Mouse (Mus musculus) MEL (cell line): ENCODE measurements around the gene Gldc.

ENCODE experiments used
- CTCF ChIP-seq, 3 experiments: IDR thresholded peaks in 2 of 3; conservative IDR thresholded peaks in 1 of 3; 2 replicates each; pipeline ENCODE4 v1.5.1; 2011 to 2012; ENCODE audit warnings: low read length in 3 of 3, low read depth in 2 of 3, mild to moderate bottlenecking in 2 of 3, improper control_type of control experiment in 1 of 3, inconsistent platforms in 1 of 3, mixed read lengths in 1 of 3, moderate library complexity in 1 of 3; ENCODE audit not compliant: control insufficient read depth in 1 of 3, insufficient read depth in 1 of 3, poor library complexity in 1 of 3, severe bottlenecking in 1 of 3
- EP300 ChIP-seq, 2 experiments: IDR thresholded peaks; 2 replicates each; pipeline ENCODE4 v1.6.1; 2011; ENCODE audit warnings: improper control_type of control experiment in 2 of 2, low read length in 2 of 2, low read depth in 1 of 2, mild to moderate bottlenecking in 1 of 2
- GATA1 ChIP-seq: IDR thresholded peaks from 2 replicates; pipeline ENCODE4 v1.6.1; 2011; ENCODE audit warnings: low read depth, low read length, improper control_type of control experiment
- MAFK ChIP-seq: IDR thresholded peaks from 2 replicates; pipeline ENCODE4 v1.6.1; 2011; ENCODE audit warnings: low read depth, mild to moderate bottlenecking, low read length, improper control_type of control experiment, borderline replicate concordance
- MAX ChIP-seq: IDR thresholded peaks from 2 replicates; pipeline ENCODE4 v1.6.1; 2011; ENCODE audit warnings: low read length, improper control_type of control experiment
- MYC ChIP-seq: IDR thresholded peaks from 2 replicates; pipeline ENCODE4 v1.6.1; 2011; ENCODE audit warnings: low read depth, mild to moderate bottlenecking, low read length, improper control_type of control experiment, moderate library complexity
- POLR2A ChIP-seq, 2 experiments: IDR thresholded peaks; 2 replicates each; pipeline ENCODE4 v1.6.1; 2011 to 2012; ENCODE audit warnings: low read length in 2 of 2, mild to moderate bottlenecking in 2 of 2, control low read depth in 1 of 2, improper control_type of control experiment in 1 of 2, low read depth in 1 of 2, moderate library complexity in 1 of 2; ENCODE audit not compliant: control insufficient read depth in 1 of 2, insufficient read depth in 1 of 2, poor library complexity in 1 of 2
- SIN3A ChIP-seq: IDR thresholded peaks from 2 replicates; pipeline ENCODE4 v1.6.1; 2012; ENCODE audit warnings: low read length, improper control_type of control experiment, inconsistent platforms
- TCF12 ChIP-seq: IDR thresholded peaks from 2 replicates; pipeline ENCODE4 v1.6.1; 2014; ENCODE audit warnings: low read depth, mild to moderate bottlenecking, inconsistent platforms, low read length, improper control_type of control experiment, moderate library complexity
- UBTF ChIP-seq: IDR thresholded peaks from 2 replicates; pipeline ENCODE4 v1.6.1; 2012; ENCODE audit warnings: low read depth, mild to moderate bottlenecking, inconsistent platforms, low read length, improper control_type of control experiment, moderate library complexity, borderline replicate concordance; ENCODE audit not compliant: insufficient read depth
- USF1 ChIP-seq: IDR thresholded peaks from 2 replicates; pipeline ENCODE4 v1.6.1; 2014; ENCODE audit warnings: low read depth, mild to moderate bottlenecking, inconsistent platforms, low read length, improper control_type of control experiment, moderate library complexity
- ZKSCAN1 ChIP-seq: IDR thresholded peaks from 2 replicates; pipeline ENCODE4 v1.6.1; 2012; ENCODE audit warnings: low read depth, mild to moderate bottlenecking, inconsistent platforms, low read length, improper control_type of control experiment, moderate library complexity

DNA sequence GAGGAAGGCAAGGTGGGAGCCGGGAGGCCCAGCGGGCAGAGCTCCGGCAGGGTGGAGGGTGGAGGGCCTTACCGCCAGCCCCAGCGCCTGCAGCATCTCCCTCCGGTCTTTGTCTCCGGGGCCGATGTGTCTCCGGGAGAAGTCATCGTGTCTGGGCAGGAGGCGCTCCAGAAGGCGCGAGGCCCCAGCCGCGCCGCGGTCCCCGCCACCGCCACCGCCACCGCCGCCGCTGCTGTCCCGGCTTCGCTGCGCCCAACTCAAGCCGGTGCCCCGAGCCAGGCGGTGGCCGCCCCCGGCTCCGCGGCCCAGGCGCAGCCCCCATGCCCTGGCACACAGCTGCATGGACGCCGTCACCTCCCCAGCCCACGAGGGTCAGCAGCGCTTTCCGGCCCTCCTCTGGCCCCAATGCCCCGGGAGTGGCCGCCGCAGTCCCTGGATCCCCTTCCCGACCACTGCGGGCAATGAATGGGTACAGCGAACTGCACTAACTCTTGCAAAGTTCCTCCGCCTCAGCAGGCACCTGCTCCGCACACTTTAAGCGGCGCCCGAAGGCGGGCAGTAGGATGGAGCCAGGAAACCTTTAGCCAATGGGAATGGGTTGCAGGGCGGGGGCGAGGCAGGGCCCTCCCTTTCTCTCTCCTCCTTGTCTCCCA is at the start of gene Gldc:
- TF ChIP-seq CTCF (IDR thresholded peaks at IDR 0.05 in 2 of 3, conservative IDR thresholded peaks at IDR 0.05 in 1 of 3; ENCODE audit: control insufficient read depth in 1 of 3, insufficient read depth in 1 of 3, low read depth in 2 of 3, low read length in 3 of 3, poor library complexity in 1 of 3, severe bottlenecking in 1 of 3) (no peak), GATA1 (no peak), POLR2A (IDR thresholded peaks at IDR 0.05; ENCODE audit: control insufficient read depth in 1 of 2, insufficient read depth in 1 of 2, low read depth in 1 of 2, low read length in 2 of 2, poor library complexity in 1 of 2) (no peak), TCF12 (no peak), USF1 (no peak), SIN3A (no peak), MYC (no peak), ZKSCAN1 (no peak), MAX (no peak), UBTF (no peak), EP300 (IDR thresholded peaks at IDR 0.05; ENCODE audit: low read depth in 1 of 2, low read length in 2 of 2) (no peak), MAFK (no peak)
